Mouse (Mus musculus) hindbrain, embryonic 12.5 days (tissue): Measurements from ENCODE around the gene Etfdh. TPM values are rescaled to one million over a fixed set of nuclear protein-coding genes. Genes with fewer than 3 reads are reported as not detected.

ENCODE experiments used
- ATAC-seq: fragments of 200-750 bp; cut with Nextera tagmentation; 2 replicates; pipeline ENCODE4 v1.8.0; 2017; ENCODE audit warnings: moderate TSS enrichment; ENCODE audit not compliant: low FRiP score
- H3K27ac ChIP-seq: fragments of 300-500 bp; sonication (generic); 2 replicates; pipeline ENCODE4 v1.5.1; 2016; ENCODE audit warnings: mild to moderate bottlenecking
- H3K27me3 ChIP-seq: fragments of 300-500 bp; sonication (generic); 2 replicates; pipeline ENCODE4 v1.6.1; 2016; ENCODE audit warnings: mild to moderate bottlenecking
- H3K36me3 ChIP-seq: fragments of 300-500 bp; sonication (generic); 2 replicates; pipeline ENCODE4 v1.6.1; 2016; ENCODE audit warnings: mild to moderate bottlenecking
- H3K4me1 ChIP-seq: fragments of 300-500 bp; sonication (generic); 2 replicates; pipeline ENCODE4 v1.6.1; 2016
- H3K4me2 ChIP-seq: fragments of 300-500 bp; sonication (generic); replicated peaks from 2 replicates; pipeline ENCODE4 v1.6.1; 2016; ENCODE audit warnings: mild to moderate bottlenecking
- H3K4me3 ChIP-seq: fragments of 300-500 bp; sonication (generic); 2 replicates; pipeline ENCODE4 v1.5.1; 2016; ENCODE audit warnings: mild to moderate bottlenecking
- H3K9ac ChIP-seq: fragments of 300-500 bp; sonication (generic); 2 replicates; pipeline ENCODE4 v1.6.1; 2016; ENCODE audit warnings: mild to moderate bottlenecking, moderate library complexity
- H3K9me3 ChIP-seq: fragments of 300-500 bp; sonication (generic); replicated peaks from 2 replicates; pipeline ENCODE4 v1.6.1; 2016; ENCODE audit warnings: mild to moderate bottlenecking
- WGBS: fragments of 180-500 bp; shearing (Covaris S2); methylation state at CpG from one replicate; pipeline ENCODE4 v1.1.7; 2016; 5-methylcytosine and 5-hydroxymethylcytosine counted together
- polyA plus RNA-seq: library from polyadenylated mRNA; unstranded; fragments of >200 nt; fragmentation: Nextera tagmentation; extraction: Ambion mirVana; gene quantifications from 2 replicates; pipeline ENCODE4 v1.2.1, GENCODE M21; 2016

The Etfdh gene
- polyA plus RNA-seq, 1 experiment from 2014 or later = 52.2 TPM

- 0 out of 2 replicates have a peak overlapping the region, but pooled peaks have one; percentile 29 for H3K9ac ChIP-seq
- no peaks in the 10 kb centered on the region for H3K9me3 ChIP-seq
- no peaks in the 10 kb centered on the region for H3K36me3 ChIP-seq
- H3K27me3 ChIP-seq = no peaks in the 10 kb centered on the region
- no peak overlapping the region for H3K4me2 ChIP-seq
- 78% methylated on average over 10 of the region's 10 CpGs for WGBS
- no peak for ATAC-seq
- H3K27ac ChIP-seq = no peak overlapping the region
- H3K4me3 ChIP-seq = no peak overlapping the region
- peaks cover 12% of the 10 kb centered on the region for H3K4me1 ChIP-seq
Measured at GRCm38 (mm10) chr3:79561784-79562715, 67.2 kb downstream of the Etfdh start.

- no peak overlapping the region for H3K9ac ChIP-seq
- no peak overlapping the region for H3K27ac ChIP-seq
- no peaks in the 10 kb centered on the region for H3K36me3 ChIP-seq
- 96% methylated on average over 6 of the region's 6 CpGs for WGBS
- H3K9me3 ChIP-seq = no peaks in the 10 kb centered on the region
- no peak overlapping the region for H3K4me3 ChIP-seq
- ATAC-seq = no peak
- H3K4me2 ChIP-seq = no peak overlapping the region
- no peaks in the 10 kb centered on the region for H3K27me3 ChIP-seq
- 0 out of 2 replicates have a peak, but pooled peaks cover 3% of the 10 kb centered on the region for H3K4me1 ChIP-seq
Measured at GRCm38 (mm10) chr3:79560555-79560954, 68.7 kb downstream of the Etfdh start.

GRCm38 (mm10) chr3:79559773-79560045, 69.6 kb downstream of the Etfdh start:
- H3K9ac ChIP-seq = no peak overlapping the region
- no peak overlapping the region for H3K27ac ChIP-seq
- H3K9me3 ChIP-seq = no peaks in the 10 kb centered on the region
- H3K36me3 ChIP-seq = no peaks in the 10 kb centered on the region
- H3K4me1 ChIP-seq = 0 out of 2 replicates have a peak, but pooled peaks cover 3% of the 10 kb centered on the region
- no peaks in the 10 kb centered on the region for H3K27me3 ChIP-seq
- WGBS = 95% methylated on average over 5 of the region's 5 CpGs
- no peak overlapping the region for H3K4me3 ChIP-seq
- H3K4me2 ChIP-seq = no peak overlapping the region
- no peak for ATAC-seq

GRCm38 (mm10) chr3:79559021-79559772, 70.1 kb downstream of the Etfdh start:
- no peak overlapping the region for H3K9ac ChIP-seq
- H3K27me3 ChIP-seq = no peaks in the 10 kb centered on the region
- 82% methylated on average over 9 of the region's 9 CpGs for WGBS
- H3K9me3 ChIP-seq = no peaks in the 10 kb centered on the region
- H3K4me1 ChIP-seq = 0 out of 2 replicates have a peak, but pooled peaks cover 3% of the 10 kb centered on the region
- H3K36me3 ChIP-seq = no peaks in the 10 kb centered on the region
- ATAC-seq = no peak
- no peak overlapping the region for H3K4me3 ChIP-seq
- H3K27ac ChIP-seq = no peak overlapping the region
- no peak overlapping the region for H3K4me2 ChIP-seq

GRCm38 (mm10) chr3:79555061-79555460, 74.2 kb downstream of the Etfdh start:
- WGBS = 92% methylated on average over 6 of the region's 6 CpGs
- 0 out of 2 replicates have a peak, but pooled peaks cover 3% of the 10 kb centered on the region for H3K4me1 ChIP-seq
- no peaks in the 10 kb centered on the region for H3K27me3 ChIP-seq
- H3K4me3 ChIP-seq = no peak overlapping the region
- H3K9ac ChIP-seq = no peak overlapping the region
- no peak overlapping the region for H3K27ac ChIP-seq
- no peak for ATAC-seq
- H3K4me2 ChIP-seq = no peak overlapping the region
- H3K9me3 ChIP-seq = no peaks in the 10 kb centered on the region
- no peaks in the 10 kb centered on the region for H3K36me3 ChIP-seq

Other genes starting within 250 kb of the Etfdh start
- 9.8 and 10.1 TPM in 2 replicates for gene Fnip2, start 61.7 kb downstream of the Etfdh start, polyA plus RNA-seq
- 158 and 174 TPM in 2 replicates for gene Ppid, start 38.2 kb downstream of the Etfdh start, polyA plus RNA-seq
- 20.7 and 21.4 TPM in 2 replicates for gene 4930579G24Rik, start 421 bp downstream of the Etfdh start, polyA plus RNA-seq
- not detected in 2 replicates for gene Rxfp1, start 108.4 kb upstream of the Etfdh start, polyA plus RNA-seq
- gene Tmem144, start 223.3 kb upstream of the Etfdh start, polyA plus RNA-seq = 2.0 and 3.3 TPM in 2 replicates